Mouse (Mus musculus): ENCODE data around the gene Dgat2. TPM values are rescaled to one million over a fixed set of nuclear protein-coding genes. Genes with fewer than 3 reads are reported as not detected.
A peak's percentile ranks its signal among the peaks of the same experiment; 100 is the strongest.

The Dgat2 gene
- total and polyA plus RNA-seq, 3 experiments = 1.6 to 2.8 (median 1.7) TPM

- peaks cover 20 to 53% of the 10 kb centered on the region in 2 experiments for H3K4me1 ChIP-seq (ENCODE audit: control insufficient read depth in 1 of 2, insufficient read depth in 2 of 2)
- TF ChIP-seq IRF4 (IDR thresholded peaks at IDR 0.05; ENCODE audit: low read depth, low read length) (no peak), CTCF (conservative IDR thresholded peaks at IDR 0.05 in 1 of 2, IDR thresholded peaks at IDR 0.05 in 1 of 2; ENCODE audit: low read depth in 2 of 2, low read length in 2 of 2) (no peak), SMC3 (IDR thresholded peaks at IDR 0.05; ENCODE audit: low read depth, low read length) (no peak), USF2 (conservative IDR thresholded peaks at IDR 0.05; ENCODE audit: low read depth, low read length) (no peak), ETS1 (conservative IDR thresholded peaks at IDR 0.05; ENCODE audit: low read depth, low read length) (no peak), TCF12 (IDR thresholded peaks at IDR 0.05; ENCODE audit: low read depth, low read length) (no peak), CHD2 (IDR thresholded peaks at IDR 0.05; ENCODE audit: low read length) (no peak), MXI1 (IDR thresholded peaks at IDR 0.05; ENCODE audit: low read depth, low read length) (no peak)
- H3K79me2 ChIP-seq (replicated peaks; ENCODE audit: control insufficient read depth, extremely low read depth, insufficient read depth, poor library complexity, severe bottlenecking) = no peaks in the 10 kb centered on the region
- DNase-seq (ENCODE audit: extremely low read depth) = no peak
- no peak overlapping the region for H3K27ac ChIP-seq (ENCODE audit: insufficient read depth, low read depth)
- peaks cover 24% of the 10 kb centered on the region for H3K27me3 ChIP-seq (replicated peaks)
- dilution Hi-C loops (cut with MboI; ENCODE audit: extremely low pct_ligation_motif_present, extremely low pct_unique_long_range_greater_than_20kb, low sequenced_read_pairs) (no loop called here), in situ Hi-C loops (cut with MboI; ENCODE audit: low pct_ligation_motif_present, low pct_unique_long_range_greater_than_20kb, low sequenced_read_pairs) (no loop called here)
- H3K4me2 ChIP-seq (ENCODE audit: insufficient read depth, low read depth, poor library complexity, severe bottlenecking) = no peak overlapping the region
- no peaks in the 10 kb centered on the region for H3K36me3 ChIP-seq (replicated peaks in 1 of 2; ENCODE audit: control insufficient read depth in 1 of 2, insufficient read depth in 1 of 2, low read length in 1 of 2)
- H3K9me3 ChIP-seq (replicated peaks; ENCODE audit: low read length) = no peaks in the 10 kb centered on the region
- H3K9ac ChIP-seq (ENCODE audit: insufficient read depth, low read depth) = no peak overlapping the region
- no peak overlapping the region for H3K4me3 ChIP-seq (replicated peaks in 1 of 3; ENCODE audit: low read depth in 2 of 3, low read length in 2 of 3, poor library complexity in 1 of 3)
Observed at GRCm38 (mm10) chr7:99187451-99187850, 4.9 kb upstream of the Dgat2 start.

DNA sequence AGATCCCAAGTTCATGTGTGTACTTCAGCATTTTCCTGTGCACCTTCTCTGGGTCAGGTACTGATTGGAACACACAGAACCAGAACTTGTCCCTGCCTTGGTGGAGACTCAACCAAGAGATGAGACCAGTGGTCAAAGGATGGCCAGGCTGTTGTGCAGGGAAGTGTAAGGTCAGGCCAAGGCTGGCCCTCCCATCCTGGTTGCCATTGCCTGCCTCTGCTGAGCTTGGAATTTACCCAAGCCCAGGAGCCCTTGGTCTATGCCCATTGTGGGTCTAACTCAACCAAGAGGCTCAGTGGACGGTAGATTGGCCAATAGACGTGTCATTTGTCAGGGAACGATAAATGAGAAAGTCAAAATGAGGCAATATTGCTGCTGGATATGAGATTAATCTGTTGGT lies 2.9 kb upstream of the Dgat2 start:
- DNase-seq (ENCODE audit: extremely low read depth) = no peak
- dilution Hi-C loops (cut with MboI; ENCODE audit: extremely low pct_ligation_motif_present, extremely low pct_unique_long_range_greater_than_20kb, low sequenced_read_pairs) = no loop called here

DNA sequence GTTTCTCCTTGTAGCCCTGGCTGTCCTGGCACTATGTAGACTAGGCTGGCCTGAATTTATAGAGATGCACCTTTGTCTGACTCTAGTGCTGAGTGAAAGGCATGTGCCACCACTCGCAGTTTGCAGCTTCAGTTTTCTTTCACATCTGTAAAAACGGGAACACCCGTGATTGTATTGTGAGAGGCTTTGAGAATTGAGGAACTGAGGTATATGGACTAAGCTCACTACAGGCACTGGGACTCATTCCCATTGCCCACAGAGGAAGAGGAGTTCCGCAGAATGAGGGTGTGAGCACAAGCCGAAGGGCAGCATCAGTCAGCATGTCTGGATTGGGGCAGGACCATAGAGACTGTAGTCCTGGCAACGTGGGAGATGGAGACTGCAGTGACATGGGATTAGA lies 1.2 kb upstream of the Dgat2 start:
- in situ Hi-C loops (cut with MboI; ENCODE audit: low pct_ligation_motif_present, low pct_unique_long_range_greater_than_20kb, low sequenced_read_pairs) = no loop called here
- no peak for DNase-seq (ENCODE audit: extremely low read depth)
- Histone ChIP-seq H3K9ac (ENCODE audit: insufficient read depth, low read depth) (no peak overlapping the region), H3K9me3 (replicated peaks; ENCODE audit: low read length) (no peaks in the 10 kb centered on the region), H3K4me3 (replicated peaks in 1 of 3; ENCODE audit: low read depth in 2 of 3, low read length in 2 of 3, poor library complexity in 1 of 3) (no peak overlapping the region), H3K79me2 (replicated peaks; ENCODE audit: control insufficient read depth, extremely low read depth, insufficient read depth, poor library complexity, severe bottlenecking) (no peaks in the 10 kb centered on the region), H3K4me1 (ENCODE audit: control insufficient read depth in 1 of 2, insufficient read depth in 2 of 2) (peaks cover 5 to 25% of the 10 kb centered on the region in 2 experiments), H3K4me2 (ENCODE audit: insufficient read depth, low read depth, poor library complexity, severe bottlenecking) (0 out of 2 replicates have a peak overlapping the region, but pooled peaks have one; percentile 83), H3K36me3 (replicated peaks in 1 of 2; ENCODE audit: control insufficient read depth in 1 of 2, insufficient read depth in 1 of 2, low read length in 1 of 2) (no peaks in the 10 kb centered on the region), H3K27me3 (replicated peaks) (peaks cover 51% of the 10 kb centered on the region), H3K27ac (ENCODE audit: insufficient read depth, low read depth) (no peak overlapping the region)
- dilution Hi-C loops (cut with MboI; ENCODE audit: extremely low pct_ligation_motif_present, extremely low pct_unique_long_range_greater_than_20kb, low sequenced_read_pairs) = no loop called here
- TF ChIP-seq ELF1 (IDR thresholded peaks at IDR 0.05; ENCODE audit: low read depth, low read length) = no peak
- no peak for TF ChIP-seq TBP (conservative IDR thresholded peaks at IDR 0.05; ENCODE audit: low read depth, low read length)

More for the DNA sequence above, 2.9 kb upstream of the Dgat2 start:
- H3K4me3 ChIP-seq (replicated peaks in 1 of 3; ENCODE audit: low read depth in 2 of 3, low read length in 2 of 3, poor library complexity in 1 of 3) = no peak overlapping the region
- TF ChIP-seq MAFK (IDR thresholded peaks at IDR 0.05; ENCODE audit: insufficient replicate concordance, low read length) (no peak), USF2 (conservative IDR thresholded peaks at IDR 0.05; ENCODE audit: low read depth, low read length) (no peak), PAX5 (IDR thresholded peaks at IDR 0.05; ENCODE audit: low read length) (no peak), ELF1 (IDR thresholded peaks at IDR 0.05; ENCODE audit: low read depth, low read length) (no peak)
- in situ Hi-C loops (cut with MboI; ENCODE audit: low pct_ligation_motif_present, low pct_unique_long_range_greater_than_20kb, low sequenced_read_pairs) = no loop called here
- H3K9ac ChIP-seq (ENCODE audit: insufficient read depth, low read depth) = no peak overlapping the region
- H3K4me2 ChIP-seq (ENCODE audit: insufficient read depth, low read depth, poor library complexity, severe bottlenecking) = no peak overlapping the region
- H3K79me2 ChIP-seq (replicated peaks; ENCODE audit: control insufficient read depth, extremely low read depth, insufficient read depth, poor library complexity, severe bottlenecking) = no peaks in the 10 kb centered on the region
- H3K4me1 ChIP-seq (ENCODE audit: control insufficient read depth in 1 of 2, insufficient read depth in 2 of 2) = peaks cover 19 to 42% of the 10 kb centered on the region in 2 experiments
- H3K27me3 ChIP-seq (replicated peaks) = peaks cover 42% of the 10 kb centered on the region
- H3K36me3 ChIP-seq (replicated peaks in 1 of 2; ENCODE audit: control insufficient read depth in 1 of 2, insufficient read depth in 1 of 2, low read length in 1 of 2) = no peaks in the 10 kb centered on the region
- no peak overlapping the region for H3K27ac ChIP-seq (ENCODE audit: insufficient read depth, low read depth)
- no peaks in the 10 kb centered on the region for H3K9me3 ChIP-seq (replicated peaks; ENCODE audit: low read length)

Measured in CH12.LX (cell line).